Mouse (Mus musculus) urinary bladder, postnatal 25 days (tissue): ENCODE data around the gene Gprc5c.
A peak's percentile ranks its signal among the peaks of the same experiment; 100 is the strongest.

Source experiments
- DNase-seq: peaks from one replicate; pipeline ENCODE4 v3.0.0; 2022; ENCODE audit warnings: low spot score

Gene Gprc5c

DNA sequence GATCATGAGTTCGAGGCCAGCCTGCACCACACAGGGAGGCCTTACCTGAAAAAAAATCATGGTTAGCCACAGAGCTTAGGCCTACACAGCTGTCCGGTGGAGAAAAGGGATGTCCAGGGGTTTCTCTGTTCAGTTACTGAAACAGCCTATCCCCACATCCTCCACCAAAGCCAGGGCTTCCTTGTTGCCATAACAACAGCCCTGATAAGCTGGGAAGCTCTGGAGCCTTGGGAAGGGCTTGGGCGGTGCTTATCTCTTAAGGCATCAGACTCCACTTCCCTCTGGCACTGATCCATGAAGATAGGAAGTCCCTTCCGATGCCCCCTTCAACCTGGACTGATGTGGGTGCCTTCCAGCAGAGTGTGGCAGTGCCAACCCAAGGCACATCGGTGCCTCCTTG lies 17.8 kb upstream of the Gprc5c start:
- DNase-seq = no peak

DNA sequence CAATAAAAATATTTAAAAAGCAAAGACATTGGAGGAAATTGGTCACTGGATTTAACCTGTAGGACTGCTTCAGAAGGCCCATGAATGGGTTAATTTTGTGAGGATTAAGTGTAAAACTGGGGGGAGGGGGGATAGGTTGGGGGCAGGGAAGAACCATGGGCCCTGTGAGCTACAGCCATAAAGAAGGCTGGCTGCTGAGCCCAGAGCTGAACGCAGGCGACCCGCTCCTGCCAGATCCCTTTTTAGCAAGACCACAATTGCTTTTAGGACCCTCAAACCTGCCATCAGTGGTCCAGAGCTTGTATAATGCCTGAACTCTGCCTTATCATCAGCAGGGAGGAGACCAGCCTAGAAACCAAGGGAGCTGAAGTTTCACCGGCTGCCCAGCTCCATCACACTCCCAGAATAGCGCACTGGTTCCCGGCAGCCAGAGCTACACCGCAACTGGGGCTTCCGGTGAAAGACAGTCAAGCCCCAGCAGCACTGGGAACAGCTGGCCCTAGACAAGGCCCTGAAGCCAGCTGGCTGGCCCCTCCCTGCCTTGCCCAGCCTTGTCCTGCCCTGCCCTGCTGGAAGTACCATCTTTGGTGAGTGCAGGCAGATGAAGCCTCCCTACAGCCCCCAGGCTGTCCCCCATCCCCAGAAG lies 7.0 kb upstream of the Gprc5c start:
- no peak for DNase-seq

DNA sequence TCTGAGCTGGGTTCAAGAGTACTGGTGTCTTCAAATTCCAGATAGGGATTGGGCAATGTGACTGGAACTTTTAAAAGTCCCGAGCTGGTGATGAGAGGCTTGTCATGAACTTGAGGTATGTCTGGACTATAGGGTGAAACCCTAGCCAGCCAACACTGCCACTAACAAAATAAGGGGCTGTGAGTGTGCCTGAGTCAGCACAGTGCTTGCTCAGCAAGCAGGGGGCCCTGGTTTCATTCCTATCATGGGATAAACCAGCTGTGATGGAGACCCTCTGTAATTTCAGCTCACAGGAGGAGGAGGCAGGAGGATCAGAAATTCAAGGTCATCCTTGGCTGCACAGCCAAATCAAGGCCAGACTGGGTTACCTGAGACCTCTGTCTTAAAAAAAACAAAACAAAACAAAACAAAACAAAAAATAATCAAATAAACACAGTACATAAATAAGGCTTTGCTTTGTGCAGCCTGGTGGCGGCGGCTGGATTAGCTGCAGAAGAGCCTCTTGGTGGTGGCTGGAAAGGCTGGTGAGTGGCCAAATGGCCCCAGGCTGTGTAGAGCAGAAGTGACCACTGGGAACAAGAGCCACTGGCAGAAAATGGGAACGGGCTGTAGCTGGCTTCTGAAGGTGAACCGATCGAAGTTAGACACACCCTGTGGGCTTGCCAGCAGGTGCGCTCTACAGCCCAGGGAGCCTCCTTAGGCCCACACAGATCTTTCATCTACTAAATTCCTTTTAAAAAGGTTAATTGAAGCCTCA lies 6.3 kb upstream of the Gprc5c start:
- DNase-seq = no peak

DNA sequence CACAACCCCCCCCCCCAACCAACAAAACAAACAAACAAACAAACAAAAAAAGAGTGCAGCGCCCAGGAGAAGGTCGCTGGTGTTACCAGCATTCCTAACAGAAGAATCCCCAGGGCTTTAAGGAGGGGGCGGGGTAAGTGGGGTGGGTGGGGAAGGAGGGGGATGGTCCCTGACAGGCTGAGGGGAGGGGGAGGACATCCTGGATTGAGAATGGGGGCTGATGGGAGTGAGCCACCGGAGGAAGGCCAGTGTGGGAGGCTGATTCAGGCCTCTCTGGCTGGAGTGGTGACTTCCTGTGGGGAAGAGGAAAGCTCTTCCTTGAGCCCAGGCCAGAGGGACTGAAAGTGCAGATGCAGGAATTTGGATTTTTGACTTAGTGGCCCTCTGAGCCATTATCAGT lies 4.6 kb upstream of the Gprc5c start:
- DNase-seq = no peak

DNA sequence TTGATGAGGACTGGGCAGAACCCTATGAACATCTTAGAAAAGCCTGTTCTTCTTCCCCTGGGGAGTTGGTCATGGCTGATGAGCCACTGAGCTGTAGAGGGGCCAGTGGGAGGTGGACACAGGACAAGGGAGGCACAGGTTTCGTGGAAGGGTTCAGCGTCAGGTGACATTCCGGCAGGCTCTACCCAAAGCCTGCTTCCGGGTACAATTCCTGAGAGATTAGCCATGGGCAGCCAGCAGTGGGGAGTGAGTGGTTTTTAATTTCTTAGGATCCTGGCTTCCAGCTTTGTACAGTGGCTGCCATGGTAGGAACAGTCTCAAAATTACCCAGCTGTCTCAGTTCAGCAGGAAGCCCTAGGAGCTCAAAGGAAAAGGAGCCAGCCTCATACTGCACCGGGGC lies 3.9 kb upstream of the Gprc5c start:
- DNase-seq = no peak

DNA sequence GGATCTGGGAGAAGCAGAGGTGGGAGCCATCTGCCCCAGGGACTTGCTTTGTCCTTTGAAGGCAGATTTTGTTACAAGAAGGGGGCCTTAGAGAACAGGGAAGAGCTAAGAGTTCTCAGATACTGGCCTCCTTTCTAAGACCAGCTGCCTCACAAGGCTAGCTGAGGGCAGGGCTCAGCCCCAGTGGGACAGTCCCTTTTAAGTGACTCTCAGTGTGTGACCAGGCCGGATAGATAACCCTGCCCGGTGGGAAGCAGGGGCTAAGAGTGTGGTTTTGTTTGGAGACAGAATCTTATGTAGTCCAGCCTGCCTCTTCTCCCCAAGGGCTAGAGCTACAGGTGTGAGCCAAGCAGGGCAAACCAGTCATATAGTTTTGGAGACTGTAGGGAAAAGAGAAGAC lies 1.4 kb upstream of the Gprc5c start:
- no peak for DNase-seq

DNA sequence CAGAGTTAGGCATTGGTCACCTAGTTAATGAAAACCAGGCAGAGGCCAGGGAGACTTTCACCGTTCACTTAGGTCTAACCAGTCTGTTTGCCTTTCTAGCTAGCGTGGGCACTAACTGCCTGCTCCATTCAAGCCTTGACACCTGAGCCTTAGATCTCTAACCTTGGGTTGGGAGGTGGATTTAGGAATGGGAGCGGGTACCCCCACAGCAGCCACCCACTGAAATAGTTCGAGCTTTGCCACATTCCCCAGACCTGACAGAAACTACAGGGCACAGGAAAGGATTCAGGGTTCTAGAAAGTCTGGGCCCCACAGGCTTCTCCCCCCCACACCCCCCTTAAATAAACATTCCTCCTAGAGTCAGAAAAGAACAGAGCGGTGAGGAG lies 893 bp upstream of the Gprc5c start:
- DNase-seq = no peak

DNA sequence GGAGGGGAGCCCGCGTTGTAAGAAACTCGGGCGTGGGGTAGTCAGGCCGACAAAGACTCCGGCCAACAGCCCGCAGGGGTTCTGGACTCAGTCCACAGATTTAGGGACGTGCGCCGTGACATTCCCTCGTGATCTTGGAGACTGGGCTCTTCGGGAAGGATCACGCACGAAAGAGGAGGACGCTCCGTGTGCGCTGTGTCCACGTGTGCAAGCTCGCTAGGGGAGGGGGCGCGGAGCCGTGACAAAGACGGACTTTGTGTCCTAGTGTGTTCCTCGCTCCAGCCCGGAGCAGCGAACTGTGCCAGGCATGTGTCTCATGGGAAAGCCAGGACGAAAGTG lies 286 bp downstream of the Gprc5c start:
- no peak for DNase-seq

DNA sequence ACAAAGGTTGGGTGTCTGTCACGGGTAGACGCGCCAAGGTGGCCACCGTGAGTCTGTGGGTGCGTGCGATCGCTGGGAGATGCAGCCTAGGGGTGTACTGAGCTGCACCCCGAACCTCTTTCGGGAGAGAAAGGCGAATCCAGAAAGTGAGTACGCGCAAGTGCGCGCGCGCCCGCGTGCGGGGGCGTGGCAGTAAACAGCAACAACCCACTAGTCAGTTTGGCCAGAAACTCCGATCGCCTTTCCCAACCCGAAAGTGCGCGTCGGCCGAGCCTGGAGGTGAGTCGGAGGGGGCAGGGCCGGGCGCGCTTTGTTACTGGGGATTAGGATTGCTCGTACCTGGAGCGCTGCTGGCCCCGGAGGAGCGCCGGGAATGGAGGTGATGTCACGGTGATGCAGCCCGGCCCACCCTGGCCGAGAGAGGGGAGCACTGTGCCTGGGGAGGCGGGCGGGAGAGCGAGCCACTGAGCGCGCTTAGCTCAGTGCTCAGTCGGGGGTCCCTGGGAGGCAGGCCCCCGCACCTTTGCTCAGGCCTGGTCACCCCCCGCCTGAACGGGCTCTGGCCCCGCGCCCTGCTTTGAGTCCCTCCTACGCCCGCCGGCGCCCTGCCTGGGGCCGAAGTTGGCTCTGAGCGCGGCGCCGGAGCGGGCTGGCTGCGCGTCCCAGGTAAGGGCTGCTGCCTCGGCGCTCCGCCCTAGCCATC lies 807 bp downstream of the Gprc5c start:
- peak; percentile 53 for DNase-seq

DNA sequence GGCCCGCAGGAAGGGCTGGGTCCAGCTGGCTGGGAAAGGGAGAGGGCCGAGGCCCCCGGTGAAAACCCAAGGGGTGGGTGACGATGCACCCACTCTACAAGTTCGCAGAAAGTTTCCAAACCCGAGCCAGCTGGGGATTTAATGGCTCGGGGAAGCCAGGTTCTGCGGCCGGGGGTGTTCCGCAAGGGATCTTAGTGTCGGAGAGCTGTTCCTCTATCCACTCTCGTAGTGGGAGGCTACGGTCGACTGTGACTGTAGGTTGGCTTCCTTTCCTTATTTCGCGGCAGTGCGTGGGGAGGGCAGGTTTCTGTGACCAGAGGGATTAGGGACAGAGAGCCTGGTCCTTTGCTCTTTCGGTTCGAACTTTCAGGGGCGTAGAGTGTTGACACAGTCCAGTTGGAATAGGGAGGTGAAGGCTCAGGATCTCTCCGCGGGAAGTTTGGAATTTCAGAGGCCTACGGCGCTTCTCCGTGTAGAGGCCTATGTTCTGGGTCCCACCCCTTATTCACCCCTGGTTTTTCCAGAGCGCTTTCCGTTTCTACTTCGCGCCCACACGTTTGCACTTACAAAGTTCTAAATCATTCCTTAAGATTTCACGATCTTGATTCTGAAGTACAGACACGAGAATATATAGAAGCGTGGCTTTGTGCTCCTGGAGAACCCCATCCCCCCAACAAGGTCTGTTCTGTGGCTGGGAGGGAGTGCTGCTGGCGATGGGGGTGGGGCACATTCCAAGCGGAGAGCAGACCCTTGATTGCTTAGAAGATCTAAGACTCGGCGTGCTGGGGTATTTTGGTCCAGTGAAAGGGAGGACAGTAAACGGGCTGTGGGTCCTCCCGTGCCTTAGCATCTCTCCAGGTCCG lies 1.6 kb downstream of the Gprc5c start:
- DNase-seq = no peak

DNA sequence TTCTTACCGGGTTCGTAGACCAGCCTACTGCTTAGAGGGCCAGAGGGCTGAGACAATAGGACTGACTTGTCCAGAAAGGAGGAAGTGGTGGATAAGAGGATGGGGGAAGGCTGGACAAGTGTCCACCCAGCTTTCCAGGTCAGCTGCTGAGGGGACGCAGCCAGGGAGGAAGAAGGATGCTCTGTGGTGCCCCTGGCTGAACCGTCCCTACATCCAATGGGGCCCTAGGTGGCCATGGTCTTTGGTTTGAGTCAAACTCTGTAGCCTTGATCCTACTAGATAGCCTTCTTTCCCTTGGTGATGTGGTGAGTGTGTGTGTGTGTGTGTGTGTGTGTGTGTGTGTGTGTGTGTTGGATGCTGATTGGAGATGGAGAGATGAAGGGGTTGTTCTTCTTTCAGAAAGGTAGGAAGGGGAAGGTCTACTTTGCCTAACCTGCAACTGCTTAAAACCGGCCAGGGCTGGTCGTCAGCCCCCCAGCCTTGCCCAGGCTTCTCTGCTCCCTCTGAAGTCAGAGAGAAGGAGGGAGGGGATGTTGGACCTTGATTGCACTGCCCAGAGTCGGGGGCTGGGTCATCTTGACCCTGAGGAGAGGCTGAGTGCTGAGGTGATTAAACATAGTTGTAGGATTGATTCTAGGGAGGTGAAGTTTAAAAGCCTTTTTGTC lies 2.4 kb downstream of the Gprc5c start:
- DNase-seq = no peak

DNA sequence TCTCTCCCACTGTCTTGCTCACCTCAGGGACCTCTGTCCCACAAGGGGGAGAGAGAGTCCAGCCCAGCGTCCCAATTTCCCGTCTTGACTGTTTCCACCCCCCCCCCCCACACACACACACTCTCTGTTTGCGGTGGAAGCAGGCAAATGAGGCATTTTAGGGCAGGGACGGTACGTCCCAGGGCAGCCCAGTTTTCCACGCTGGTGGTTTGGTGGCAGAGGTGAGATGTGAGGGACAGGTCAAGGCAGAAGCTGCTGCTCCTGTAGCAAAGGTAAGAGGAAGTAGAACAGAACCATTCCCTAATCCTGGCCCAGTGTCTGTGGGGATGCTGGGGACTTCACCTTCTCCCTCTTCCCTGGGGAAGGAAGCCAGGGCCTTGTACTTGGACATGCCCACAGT lies 3.6 kb downstream of the Gprc5c start:
- DNase-seq = no peak

DNA sequence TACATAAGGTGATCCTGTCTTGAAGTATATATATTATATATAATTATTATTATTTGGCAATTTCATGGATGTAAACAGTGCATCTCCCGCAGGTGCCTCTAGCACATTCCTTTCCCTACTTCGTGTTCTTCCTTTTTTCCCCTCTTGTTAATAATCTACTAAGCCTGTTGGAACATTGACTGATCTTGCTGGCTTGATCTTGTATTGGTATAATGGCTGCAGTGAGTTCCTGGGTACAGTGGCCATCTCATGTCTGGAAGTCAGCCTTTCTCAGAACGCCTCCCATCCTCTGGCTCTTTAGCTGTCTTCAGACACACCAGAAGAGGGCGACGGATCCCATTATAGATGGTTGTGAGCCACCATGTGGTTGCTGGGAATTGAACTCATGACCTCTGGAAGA lies 5.2 kb downstream of the Gprc5c start:
- no peak for DNase-seq

DNA sequence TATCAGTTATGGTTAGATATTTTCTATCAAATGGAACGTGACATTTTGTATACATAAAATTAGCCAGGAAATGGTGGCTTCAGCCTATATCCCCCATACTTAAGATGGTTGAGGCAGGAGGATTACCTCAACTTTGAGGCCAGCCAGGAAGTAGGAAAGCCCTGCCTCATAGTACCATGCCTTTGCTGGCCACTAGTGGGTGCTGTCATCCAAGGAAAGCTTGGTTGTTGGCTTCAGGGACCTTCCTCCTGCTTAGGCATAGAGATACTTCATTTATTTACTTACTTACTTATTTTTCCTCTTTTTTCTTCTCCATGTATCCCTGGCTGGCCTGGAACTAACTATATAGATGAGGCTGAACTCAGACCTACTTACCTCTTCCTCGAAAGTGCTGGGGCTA lies 7.7 kb downstream of the Gprc5c start:
- no peak for DNase-seq

DNA sequence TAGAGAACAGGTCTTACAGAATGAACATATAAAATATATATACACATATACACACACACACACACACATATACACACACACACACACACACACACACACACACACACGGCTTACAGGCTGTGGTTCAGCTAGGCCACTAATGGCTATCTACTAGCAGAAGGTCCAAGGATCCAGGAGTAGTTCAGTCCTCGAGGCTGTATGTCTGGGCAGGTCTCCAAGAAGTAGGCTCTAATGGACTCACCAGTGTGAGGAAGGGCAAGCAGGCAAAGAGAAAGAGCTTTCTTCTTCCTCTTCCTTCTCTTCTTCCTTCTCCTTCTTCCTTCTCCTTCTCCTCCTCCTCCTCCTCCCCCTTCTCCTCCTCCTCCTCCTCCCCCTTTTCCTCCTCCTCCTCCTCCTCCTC lies 10.1 kb downstream of the Gprc5c start:
- no peak for DNase-seq

DNA sequence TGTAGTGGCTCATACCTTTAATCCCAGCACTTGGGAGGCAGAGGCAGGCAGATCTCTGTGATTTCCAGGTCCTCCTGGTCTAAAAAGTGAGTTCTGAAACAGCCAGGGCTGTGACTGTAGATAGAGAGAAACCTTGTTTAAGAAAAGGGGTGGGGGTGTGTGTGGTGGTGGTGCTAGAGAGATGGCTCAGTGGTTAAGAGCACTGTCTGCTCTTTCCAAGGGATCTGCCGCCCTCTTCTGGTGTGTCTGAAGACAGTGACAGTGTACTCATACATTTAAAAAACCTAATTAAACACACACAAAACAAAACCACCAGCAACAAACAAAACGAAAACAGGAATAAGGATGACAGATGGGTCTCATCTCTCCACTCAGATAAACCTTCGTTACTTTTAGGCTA lies 11.7 kb downstream of the Gprc5c start:
- no peak for DNase-seq

DNA sequence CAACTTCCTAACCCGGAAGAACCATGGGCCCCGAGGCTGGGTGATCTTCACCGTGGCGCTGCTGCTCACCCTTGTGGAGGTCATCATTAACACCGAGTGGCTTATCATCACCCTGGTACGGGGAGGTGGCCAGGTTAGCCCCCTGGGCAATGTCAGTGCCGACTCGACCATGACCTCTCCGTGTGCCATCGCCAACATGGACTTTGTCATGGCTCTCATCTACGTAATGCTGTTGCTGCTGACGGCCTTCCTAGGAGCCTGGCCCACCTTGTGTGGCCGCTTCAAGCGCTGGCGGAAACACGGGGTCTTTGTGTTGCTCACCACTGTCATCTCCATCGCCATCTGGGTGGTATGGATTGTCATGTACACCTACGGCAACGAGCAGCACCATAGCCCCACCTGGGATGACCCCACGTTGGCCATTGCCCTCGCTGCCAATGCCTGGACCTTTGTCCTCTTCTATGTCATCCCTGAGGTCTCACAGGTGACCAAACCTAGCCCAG lies 13.0 kb downstream of the Gprc5c start:
- DNase-seq = no peak

DNA sequence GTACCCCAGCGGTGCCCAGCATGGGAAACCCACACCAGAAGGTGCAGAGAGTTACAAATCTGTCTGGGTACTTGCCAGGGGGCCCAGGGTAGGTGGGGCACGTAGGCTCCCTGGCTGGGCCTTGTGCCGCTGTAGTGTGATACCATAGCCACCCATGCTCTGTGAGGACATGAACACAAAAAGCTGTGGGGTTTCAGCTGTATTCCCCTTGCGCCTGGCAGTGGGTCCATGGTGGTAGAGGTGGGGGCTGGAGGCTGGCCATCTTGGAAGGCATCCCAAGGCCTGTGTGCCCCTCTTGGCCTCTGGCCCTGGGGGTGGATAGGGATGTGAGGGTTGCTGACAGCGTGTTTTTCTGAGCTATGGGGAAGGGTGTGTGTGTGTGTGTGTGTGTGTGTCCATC lies 15.0 kb downstream of the Gprc5c start:
- no peak for DNase-seq

DNA sequence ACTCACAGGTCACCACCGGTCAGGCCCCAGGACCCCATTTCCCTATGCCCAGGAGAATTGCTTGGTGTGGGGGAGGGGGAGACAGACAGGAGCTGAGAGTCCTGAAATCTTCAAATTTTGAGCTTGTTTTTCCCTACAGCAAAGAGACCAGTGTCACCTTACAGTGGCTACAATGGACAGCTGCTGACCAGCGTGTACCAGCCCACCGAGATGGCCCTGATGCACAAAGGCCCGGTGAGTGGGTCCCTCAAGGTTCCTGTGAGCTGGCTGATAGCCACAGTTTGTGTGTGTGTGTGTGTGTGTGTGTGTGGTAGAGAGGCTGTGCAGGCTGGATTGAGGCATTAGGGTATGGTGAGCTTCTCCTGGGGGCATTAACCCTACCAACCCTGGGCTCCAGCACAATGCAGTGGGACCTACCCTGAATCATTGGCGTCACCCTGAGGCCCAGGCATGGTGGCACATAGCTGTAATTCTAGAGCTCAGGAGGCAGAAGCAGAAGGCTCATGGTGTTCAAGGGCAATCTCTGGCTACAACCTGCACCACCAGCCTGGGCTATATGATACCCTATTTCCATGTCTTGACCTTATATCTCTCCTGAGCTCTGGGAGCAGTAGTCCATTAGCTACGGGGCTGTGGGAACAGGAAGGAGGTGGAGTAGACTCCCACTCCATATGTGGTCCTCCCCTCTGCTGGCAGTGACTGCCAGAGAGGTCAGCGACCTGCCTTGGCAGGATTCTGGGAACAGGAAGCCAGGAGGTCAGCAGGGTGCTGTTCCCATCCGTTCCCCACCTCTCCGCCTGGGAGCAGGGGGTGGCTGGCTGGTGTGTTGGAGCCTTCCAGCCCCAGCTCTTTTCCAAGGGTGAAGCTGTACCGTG lies 15.8 kb downstream of the Gprc5c start:
- DNase-seq = no peak

DNA sequence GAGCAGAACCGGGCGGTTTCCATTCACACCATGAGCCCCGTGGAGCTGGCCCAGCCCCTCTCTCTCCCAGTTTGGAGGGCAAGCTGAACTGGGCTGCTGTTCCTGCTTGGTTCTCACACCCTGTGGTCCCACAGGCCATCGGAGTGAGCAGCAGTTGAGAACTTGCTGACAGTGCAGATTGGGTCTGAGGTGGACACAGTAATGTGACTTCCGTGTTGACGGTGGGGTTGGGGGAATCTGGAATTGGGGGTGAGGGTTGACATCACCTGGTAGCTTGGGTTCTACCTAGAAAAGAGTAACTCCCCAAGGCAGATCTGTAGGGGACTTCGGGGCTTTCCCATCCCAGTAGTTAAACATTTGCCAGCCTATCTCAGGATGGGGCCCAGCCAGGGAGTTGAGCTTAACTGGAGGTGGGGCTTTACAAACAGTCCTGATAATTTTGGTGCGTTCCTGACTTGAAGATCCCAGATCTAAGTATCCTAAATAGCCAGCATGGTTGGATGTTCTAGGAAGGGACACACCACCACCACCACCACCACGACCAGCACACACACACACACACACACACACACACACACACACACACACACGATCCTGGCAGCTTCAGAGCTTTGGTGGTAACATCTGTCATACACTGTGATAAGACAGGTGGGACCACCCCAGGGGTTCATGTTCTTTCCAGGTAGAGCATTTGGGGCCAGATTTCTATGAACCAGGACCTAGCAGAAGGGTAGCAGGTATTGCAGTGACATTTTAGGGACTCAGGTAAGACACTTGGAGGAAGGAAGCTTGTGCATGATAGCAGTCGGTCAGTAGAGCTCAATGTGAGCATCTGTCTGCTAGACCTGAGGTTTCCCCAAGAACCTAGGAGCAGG lies 16.6 kb downstream of the Gprc5c start:
- DNase-seq = no peak
